Mouse (Mus musculus): ENCODE results near the gene Vdac2. TPM values are rescaled to one million over a fixed set of nuclear protein-coding genes. Genes with fewer than 3 reads are reported as not detected.

Vdac2 gene
- polyA plus RNA-seq, 1 experiment from 2014 or later: 242 TPM

DNA sequence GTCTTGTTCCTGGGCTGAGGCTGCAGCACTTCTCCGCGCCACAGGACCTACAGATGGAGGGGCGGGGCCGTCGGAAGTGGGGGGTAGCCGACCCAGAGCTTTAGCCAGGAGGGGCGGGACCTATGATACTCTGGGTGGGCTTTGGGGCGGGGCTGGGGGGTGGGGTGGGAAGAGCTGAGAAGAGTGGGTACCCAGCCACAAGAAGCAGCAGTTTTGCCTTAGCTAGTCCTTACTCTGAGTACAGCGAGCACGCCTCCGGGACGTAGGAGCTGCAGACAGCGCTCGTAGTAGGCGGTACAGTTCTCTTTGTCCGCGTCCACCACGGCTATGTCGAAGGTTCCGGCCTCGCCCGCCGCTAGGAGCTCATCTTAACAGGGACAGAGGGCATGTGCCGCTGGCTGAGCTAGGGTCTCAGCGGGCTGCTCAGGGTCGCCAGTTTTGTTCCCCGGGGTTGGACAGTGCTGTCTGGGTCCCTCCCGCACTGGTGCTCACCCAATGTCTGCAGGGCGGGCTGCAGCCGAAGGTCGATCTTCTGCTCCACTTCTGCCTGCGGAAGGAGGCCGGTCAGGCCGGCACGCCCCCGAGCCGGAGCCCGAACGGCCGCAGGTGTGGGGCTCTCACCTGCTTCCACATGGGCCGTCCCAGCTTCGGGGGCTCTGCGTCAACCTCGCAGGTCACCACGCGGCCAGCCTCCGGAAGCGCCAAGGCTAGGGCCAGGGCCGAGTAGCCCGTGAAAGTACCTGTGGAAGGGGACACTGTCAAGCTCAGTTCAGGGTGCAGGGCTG is 22.5 kb downstream of the Vdac2 start:
- peak; percentile 66 for ATAC-seq (ENCODE audit: low FRiP score, low read depth)
- under 1% methylated on average over 50 of the region's 50 CpGs for WGBS

DNA sequence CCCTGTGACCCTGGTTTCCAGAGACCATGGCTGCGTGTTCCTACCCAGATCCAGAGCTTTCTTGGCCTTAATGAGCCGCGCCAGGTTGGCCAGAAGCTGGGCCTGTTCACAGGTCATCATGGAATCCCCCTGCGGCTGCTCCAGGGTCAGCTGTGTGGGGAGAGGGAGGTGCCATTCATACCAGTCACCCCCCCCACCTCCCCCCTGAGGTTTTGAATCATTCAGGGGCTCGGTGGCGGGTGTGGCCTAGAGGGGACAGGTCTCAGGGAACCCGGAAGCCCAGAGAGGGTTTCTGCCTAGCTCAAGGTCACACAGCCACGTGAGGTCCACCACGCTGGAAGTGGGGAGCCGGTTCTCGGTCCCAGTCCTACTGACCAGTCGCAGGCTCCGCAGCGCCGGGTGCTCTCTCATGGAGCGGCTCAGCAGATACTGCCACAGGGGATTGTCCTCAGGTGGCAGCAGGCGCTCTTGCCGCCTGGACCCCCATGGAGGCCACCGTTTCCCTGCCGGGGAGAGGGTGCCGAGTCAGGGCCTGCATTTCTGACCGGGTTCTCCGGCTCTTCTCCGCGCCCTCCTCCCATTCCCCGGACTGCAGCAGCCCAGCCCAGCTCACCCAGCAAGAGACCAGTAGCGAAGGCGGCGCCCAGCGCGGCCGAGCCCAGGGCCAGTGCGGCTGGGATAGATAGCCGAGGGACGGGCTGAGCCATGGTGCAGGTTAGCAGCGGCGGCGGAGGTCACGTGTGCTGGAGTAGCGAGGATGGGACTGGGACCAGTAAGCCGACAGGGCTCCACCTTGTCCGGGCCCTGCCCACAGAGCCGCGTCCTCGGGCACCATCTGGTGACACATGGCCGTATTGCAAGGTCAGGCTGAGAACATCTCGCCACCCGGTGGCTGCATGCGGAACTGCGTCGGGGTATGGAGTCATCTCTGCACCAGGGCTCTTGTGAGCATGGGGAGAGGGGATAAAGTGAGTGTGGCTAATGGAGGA is 23.4 kb downstream of the Vdac2 start, which contains the start of gene Comtd1:
TSS of gene Comtd1 (minus strand) at position 812 of the 989 bp plus-strand sequence.
- 1% methylated on average over 48 of the region's 51 CpGs for WGBS
- peak within 1 kb of the TSS; percentile 72; the same call in 1 of the 2 replicates for H3K27ac ChIP-seq

More for the DNA sequence above, 22.5 kb downstream of the Vdac2 start:
- Histone ChIP-seq H3K4me3 (peak overlapping the region; percentile 71), H3K27me3 (no peaks in the 10 kb centered on the region; the same call in 1 of the 2 replicates), H3K9me3 (no peaks in the 10 kb centered on the region), H3K4me2 (replicated peaks) (peak overlapping the region; percentile 100), H3K4me1 (peaks cover 36% of the 10 kb centered on the region), H3K27ac (peak overlapping the region; percentile 72), H3K9ac (peak overlapping the region; percentile 76), H3K36me3 (peaks cover 42% of the 10 kb centered on the region)

DNA sequence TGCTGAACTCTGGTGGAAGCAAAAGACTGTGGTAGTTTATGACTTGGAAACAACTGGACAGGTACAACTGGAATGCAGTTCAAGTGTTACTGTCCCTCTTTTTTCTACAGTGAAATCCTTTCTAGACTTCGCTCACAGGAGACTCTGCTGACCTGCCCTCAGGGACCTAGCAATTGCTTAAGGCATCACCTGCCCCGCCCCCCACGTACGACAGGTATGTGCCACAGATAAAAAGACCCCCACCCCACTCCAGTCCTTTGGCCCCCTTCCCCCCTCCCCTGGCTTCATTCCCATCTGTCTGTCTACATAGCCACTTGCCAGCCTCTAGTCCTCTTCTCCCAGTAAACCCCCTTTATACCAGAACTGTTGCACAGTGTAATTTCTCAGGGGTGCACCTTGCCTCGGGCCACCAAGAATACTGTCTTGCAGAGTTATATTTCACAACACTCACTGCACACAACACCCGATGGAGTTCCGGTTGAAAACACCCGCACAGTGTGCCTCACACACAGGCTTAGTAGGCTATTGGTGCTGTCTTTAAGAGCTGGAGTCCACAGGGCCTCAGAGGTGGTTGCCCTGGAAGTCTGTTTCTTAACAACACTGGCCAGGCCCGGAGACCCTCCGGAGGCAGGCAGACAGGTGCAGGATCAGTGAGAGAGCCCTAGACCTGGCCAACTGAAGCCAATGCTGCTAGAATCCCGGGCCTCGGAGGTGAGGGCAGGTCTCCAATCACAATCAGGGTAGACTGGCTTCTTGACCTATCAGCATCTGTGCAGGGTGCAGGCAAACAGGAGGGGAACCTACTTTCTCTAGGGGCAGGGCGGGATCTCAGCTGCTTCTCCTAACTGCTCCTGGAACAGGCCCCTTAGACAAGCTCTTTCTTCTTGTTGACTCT is 24.7 kb downstream of the Vdac2 start:
- 78% methylated on average over 13 of the region's 13 CpGs for WGBS
- H3K36me3 ChIP-seq: peaks cover 20% of the 10 kb centered on the region
- H3K27ac ChIP-seq: no peak overlapping the region
- H3K4me2 ChIP-seq (replicated peaks): no peak overlapping the region
- H3K4me1 ChIP-seq: peaks cover 52% of the 10 kb centered on the region
- no peaks in the 10 kb centered on the region; the same call in 1 of the 2 replicates for H3K27me3 ChIP-seq
- H3K9me3 ChIP-seq: no peaks in the 10 kb centered on the region
- no peak overlapping the region for H3K4me3 ChIP-seq
- no peak overlapping the region for H3K9ac ChIP-seq
- no peak for ATAC-seq (ENCODE audit: low FRiP score, low read depth)

More for the DNA sequence above, 23.4 kb downstream of the Vdac2 start, which contains the start of gene Comtd1:
- H3K27me3 ChIP-seq: no peaks in the 10 kb centered on the region; the same call in 1 of the 2 replicates
- H3K4me3 ChIP-seq: peak within 1 kb of the TSS; percentile 71
- ATAC-seq (ENCODE audit: low FRiP score, low read depth): peak; percentile 84
- H3K9me3 ChIP-seq: no peaks in the 10 kb centered on the region
- peak within 1 kb of the TSS; percentile 76 for H3K9ac ChIP-seq
- H3K4me2 ChIP-seq (replicated peaks): peak within 1 kb of the TSS; percentile 100
- peaks cover 33% of the 10 kb centered on the region for H3K36me3 ChIP-seq
- H3K4me1 ChIP-seq: peaks cover 41% of the 10 kb centered on the region

DNA sequence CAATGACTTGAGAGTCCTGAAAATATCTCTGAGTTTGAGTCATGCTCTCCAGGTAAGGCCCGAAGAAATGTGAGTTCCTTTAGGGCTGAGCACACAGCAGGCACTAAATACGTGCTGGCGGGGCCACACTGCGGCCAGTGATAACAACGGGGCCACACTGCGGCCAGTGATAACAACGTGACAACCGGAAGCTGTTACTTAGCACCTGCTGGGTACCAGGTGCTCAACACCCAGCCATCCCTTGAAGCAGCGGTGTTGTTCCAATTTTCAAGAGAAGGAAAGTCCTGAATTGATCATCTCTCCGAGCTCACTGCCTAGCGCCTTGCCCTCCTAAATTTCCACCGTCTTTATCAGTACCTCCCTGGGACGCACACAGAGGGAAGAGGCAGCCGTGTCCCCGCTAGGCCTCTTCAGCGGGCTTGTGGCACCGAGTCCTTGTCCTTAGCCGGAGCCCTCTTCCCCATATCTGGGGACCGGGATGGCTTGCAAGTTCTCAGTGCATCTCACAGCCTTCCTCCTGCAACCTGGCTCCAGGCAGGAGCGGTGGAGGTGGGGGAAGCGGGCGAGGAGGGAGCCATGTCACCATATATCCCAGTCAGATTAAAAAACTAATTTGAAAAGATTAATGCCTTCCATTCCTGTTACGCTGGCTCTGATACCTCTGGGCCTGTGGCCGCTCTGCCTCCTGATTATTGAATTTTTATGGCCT is 25.5 kb downstream of the Vdac2 start:
- no peak overlapping the region for H3K9ac ChIP-seq
- 56% methylated on average over 24 of the region's 24 CpGs for WGBS
- H3K27me3 ChIP-seq: peaks cover 5% of the 10 kb centered on the region; the same call in 1 of the 2 replicates
- no peak overlapping the region for H3K4me3 ChIP-seq
- ATAC-seq (ENCODE audit: low FRiP score, low read depth): no peak
- peaks cover 12% of the 10 kb centered on the region for H3K36me3 ChIP-seq
- H3K9me3 ChIP-seq: no peaks in the 10 kb centered on the region
- no peak overlapping the region for H3K4me2 ChIP-seq (replicated peaks)
- H3K27ac ChIP-seq: no peak overlapping the region
- peaks cover 52% of the 10 kb centered on the region for H3K4me1 ChIP-seq

DNA sequence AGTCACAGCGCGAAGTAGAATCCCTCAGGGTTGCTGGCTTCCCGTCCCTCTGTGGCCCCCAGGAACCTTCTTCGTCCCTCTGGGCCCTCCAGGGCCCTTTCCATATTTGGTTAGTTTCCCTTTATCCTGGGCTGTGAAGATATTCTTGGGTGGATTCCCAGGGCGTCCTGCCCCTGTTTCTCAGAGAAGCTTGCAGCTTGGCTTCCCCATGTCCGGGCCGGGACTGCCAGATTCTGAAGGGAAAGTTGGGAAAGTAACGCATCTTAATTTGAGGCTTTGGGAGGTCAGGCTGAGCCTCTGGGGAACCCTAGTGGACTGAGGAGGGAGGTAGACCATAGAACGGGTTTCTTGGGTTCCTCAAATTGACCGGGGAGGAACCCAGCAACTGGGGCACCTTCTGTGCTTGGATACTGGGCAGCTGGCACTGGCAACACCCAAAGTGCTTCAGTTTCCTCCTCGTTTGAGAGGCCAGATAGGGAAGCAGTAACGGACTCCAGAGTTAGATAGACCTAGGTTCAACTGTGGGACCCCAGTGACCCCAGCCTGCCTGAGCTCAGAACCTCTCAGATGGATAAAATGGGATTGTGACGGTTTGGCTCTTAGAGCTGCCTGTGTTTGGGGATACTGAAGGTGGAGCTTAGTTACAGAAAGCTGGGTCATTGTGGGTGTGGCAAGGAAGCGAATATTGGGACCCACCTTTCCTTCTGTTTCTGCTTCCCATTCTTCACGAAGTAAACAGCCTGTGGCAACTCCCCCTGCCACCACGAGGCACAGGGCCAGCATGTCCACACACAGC is 27.2 kb downstream of the Vdac2 start:
- WGBS: 79% methylated on average over 16 of the region's 16 CpGs
- ATAC-seq (ENCODE audit: low FRiP score, low read depth): no peak
- Histone ChIP-seq H3K4me1 (peaks cover 45% of the 10 kb centered on the region), H3K4me3 (no peak overlapping the region), H3K36me3 (no peaks in the 10 kb centered on the region), H3K9me3 (no peaks in the 10 kb centered on the region), H3K27ac (no peak overlapping the region), H3K9ac (no peak overlapping the region), H3K4me2 (replicated peaks) (no peak overlapping the region), H3K27me3 (peaks cover 7% of the 10 kb centered on the region; the same call in 1 of the 2 replicates)

DNA sequence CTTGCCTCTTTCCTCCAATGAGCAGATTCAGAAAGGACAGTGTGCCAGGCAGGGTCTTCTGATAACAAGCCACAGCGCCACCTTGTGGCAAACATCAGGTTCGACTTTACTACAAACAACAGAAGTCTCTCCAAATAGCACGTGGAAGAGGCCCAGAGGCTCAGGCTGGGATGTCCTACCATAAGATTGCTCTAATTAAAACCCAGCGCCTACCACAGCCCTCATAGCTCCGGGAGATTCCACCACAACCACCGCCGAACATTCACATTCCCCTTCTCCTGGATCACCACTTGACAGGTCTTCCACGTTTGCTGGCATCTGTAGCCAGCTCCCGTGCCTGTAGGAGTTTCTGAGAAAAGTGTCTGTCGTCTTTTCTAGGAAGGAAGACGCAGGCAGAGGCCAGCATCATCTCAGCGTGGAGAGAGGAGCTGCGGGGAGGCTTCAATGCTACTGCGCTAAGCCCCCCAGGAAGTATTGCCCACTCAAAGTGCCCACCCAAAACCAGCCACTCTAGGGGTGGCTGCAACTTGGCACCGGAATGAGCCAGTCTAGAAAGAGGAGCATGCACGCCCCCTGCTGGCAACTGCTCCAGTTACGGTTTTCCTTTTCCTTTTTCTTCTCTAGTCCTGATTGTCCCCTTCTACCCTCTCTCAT is 28.5 kb downstream of the Vdac2 start:
- WGBS: 7% methylated on average over 17 of the region's 17 CpGs
- H3K36me3 ChIP-seq: no peaks in the 10 kb centered on the region
- H3K4me3 ChIP-seq: peak overlapping the region; percentile 25
- H3K9me3 ChIP-seq: no peaks in the 10 kb centered on the region
- H3K4me2 ChIP-seq (replicated peaks): peak overlapping the region; percentile 61
- 0 out of 2 replicates have a peak overlapping the region, but pooled peaks have one; percentile 31 for H3K9ac ChIP-seq
- H3K27me3 ChIP-seq: peaks cover 7% of the 10 kb centered on the region; the same call in 1 of the 2 replicates
- peak overlapping the region; percentile 44; the same call in 1 of the 2 replicates for H3K27ac ChIP-seq
- H3K4me1 ChIP-seq: peaks cover 32% of the 10 kb centered on the region
- no peak for ATAC-seq (ENCODE audit: low FRiP score, low read depth)

DNA sequence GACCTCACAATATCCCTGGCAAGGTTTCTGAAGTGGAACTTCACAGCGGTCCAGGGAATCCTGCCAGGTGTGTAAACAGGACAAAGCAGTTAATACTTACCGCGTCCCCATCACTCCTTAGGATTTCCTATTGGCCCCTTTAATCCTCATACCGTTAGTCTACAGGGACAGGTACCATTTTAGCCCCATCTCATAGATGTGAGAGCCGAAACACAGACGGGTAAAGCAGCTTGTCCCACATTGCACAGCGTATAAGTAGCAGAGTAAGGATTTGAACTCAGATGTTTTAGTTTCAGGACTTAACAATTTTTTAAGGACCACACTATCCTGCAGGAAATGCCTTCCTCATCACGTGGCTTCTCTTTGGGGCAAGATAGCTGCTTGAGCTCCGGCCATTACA is 29.2 kb downstream of the Vdac2 start:
- peaks cover 7% of the 10 kb centered on the region; the same call in 1 of the 2 replicates for H3K27me3 ChIP-seq
- WGBS: 71% methylated on average over 9 of the region's 9 CpGs
- no peaks in the 10 kb centered on the region for H3K9me3 ChIP-seq
- peak overlapping the region; percentile 61 for H3K4me2 ChIP-seq (replicated peaks)
- no peaks in the 10 kb centered on the region for H3K36me3 ChIP-seq
- H3K4me1 ChIP-seq: peaks cover 32% of the 10 kb centered on the region
- no peak overlapping the region for H3K9ac ChIP-seq
- no peak for ATAC-seq (ENCODE audit: low FRiP score, low read depth)
- H3K4me3 ChIP-seq: no peak overlapping the region
- no peak overlapping the region for H3K27ac ChIP-seq

DNA sequence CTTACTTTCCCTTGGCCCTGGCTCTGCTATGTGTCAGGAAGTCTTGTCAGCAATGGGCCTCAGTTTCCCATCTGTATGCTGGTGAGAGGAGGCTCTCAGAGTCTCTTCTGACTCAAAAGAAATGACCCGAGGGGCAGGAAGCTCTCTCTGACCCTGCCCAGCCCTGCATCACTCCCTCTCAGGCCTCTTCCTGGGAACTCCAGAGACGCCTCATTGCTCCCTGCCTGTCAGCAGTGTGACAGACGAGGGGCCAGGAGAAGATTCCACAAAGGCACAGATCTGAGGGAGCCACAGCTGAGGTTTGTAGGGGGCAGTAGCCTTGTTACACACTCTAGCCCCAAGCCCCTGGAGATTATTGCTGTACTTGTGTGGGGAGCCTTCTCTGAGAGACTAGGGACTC is 30.9 kb downstream of the Vdac2 start:
- Histone ChIP-seq H3K9me3 (no peaks in the 10 kb centered on the region), H3K4me1 (peaks cover 22% of the 10 kb centered on the region), H3K36me3 (no peaks in the 10 kb centered on the region), H3K4me3 (no peak overlapping the region), H3K27me3 (peaks cover 7% of the 10 kb centered on the region; the same call in 1 of the 2 replicates), H3K9ac (no peak overlapping the region), H3K27ac (no peak overlapping the region), H3K4me2 (replicated peaks) (no peak overlapping the region)
- 49% methylated on average over 3 of the region's 3 CpGs for WGBS
- no peak for ATAC-seq (ENCODE audit: low FRiP score, low read depth)

DNA sequence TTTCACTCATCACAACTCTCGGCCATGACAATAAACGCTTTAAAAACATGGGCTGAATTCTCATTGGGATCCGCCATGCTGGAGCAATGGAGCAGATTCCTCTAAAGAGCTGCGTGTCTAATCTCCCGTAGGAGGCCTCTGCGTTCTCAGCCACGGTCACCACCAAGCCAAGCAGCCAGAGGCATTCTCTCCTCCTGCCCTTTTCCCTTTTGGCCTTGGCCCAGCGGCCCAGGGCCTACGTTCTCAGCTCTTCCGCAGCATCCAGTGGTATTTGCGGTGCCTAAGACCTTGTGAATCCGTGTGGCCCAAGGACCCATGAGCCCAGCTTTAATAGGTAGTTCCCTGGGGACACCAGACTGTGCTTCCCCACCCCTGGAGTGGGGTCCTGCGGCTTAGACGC is 31.8 kb downstream of the Vdac2 start:
- H3K4me2 ChIP-seq (replicated peaks): no peak overlapping the region
- 83% methylated on average over 14 of the region's 14 CpGs for WGBS
- no peaks in the 10 kb centered on the region for H3K36me3 ChIP-seq
- ATAC-seq (ENCODE audit: low FRiP score, low read depth): no peak
- H3K9ac ChIP-seq: no peak overlapping the region
- peaks cover 21% of the 10 kb centered on the region for H3K4me1 ChIP-seq
- H3K27ac ChIP-seq: no peak overlapping the region
- no peaks in the 10 kb centered on the region for H3K9me3 ChIP-seq
- no peak overlapping the region for H3K4me3 ChIP-seq
- H3K27me3 ChIP-seq: peaks cover 7% of the 10 kb centered on the region; the same call in 1 of the 2 replicates

Data from limb, embryonic 13.5 days (tissue).